In genomic region chr1:131902679-131903078, GRCm38 (mm10) we compare ENCODE assay signal across 27 mouse cellular contexts.
"Had no signal": no experiment of that assay in that cellular context is flagged by ENCODE, and none has a peak within 500 bp of the region (broad histone marks: within the 10 kb centered on the region; RNA-seq: fewer than 3 reads in every experiment).

No protein-coding gene starts in this region.

- H3K4me1 ChIP-seq: embryonic facial prominence, embryonic 10.5 days; embryonic facial prominence, embryonic 12.5 days; embryonic facial prominence, embryonic 13.5 days; embryonic facial prominence, embryonic 15.5 days; forebrain, embryonic 10.5 days; forebrain, embryonic 12.5 days; forebrain, embryonic 13.5 days; forebrain, embryonic 15.5 days had no signal

- H3K9ac ChIP-seq: embryonic facial prominence, embryonic 12.5 days; embryonic facial prominence, embryonic 13.5 days; embryonic facial prominence, embryonic 15.5 days; forebrain, embryonic 12.5 days; forebrain, embryonic 13.5 days; forebrain, embryonic 15.5 days; forebrain, postnatal 0 days had no signal

- H3K36me3 ChIP-seq: embryonic facial prominence, embryonic 10.5 days; embryonic facial prominence, embryonic 12.5 days; embryonic facial prominence, embryonic 13.5 days; embryonic facial prominence, embryonic 15.5 days; forebrain, embryonic 10.5 days; forebrain, embryonic 12.5 days; forebrain, embryonic 15.5 days had no signal

- H3K4me2 ChIP-seq: embryonic facial prominence, embryonic 12.5 days; embryonic facial prominence, embryonic 13.5 days; embryonic facial prominence, embryonic 15.5 days; forebrain, embryonic 12.5 days; forebrain, embryonic 13.5 days; forebrain, embryonic 15.5 days had no signal

- DNase-seq: cerebellum, adult 9-10 months; cerebellum, adult 9-11 months; cerebellum, postnatal 10 days; cerebellum, postnatal 14 days; cerebellum, postnatal 25 days; cerebellum, postnatal 36 days; embryo, embryonic 11 days; forebrain, postnatal 0 days; gastrocnemius, adult 2 months; gastrocnemius, postnatal 10 days; gastrocnemius, postnatal 14 days; gastrocnemius, postnatal 25 days; gastrocnemius, postnatal 36 days; heart, adult 11 months; heart, adult 18-20 months; heart, adult 2 months had no signal

- H3K27ac ChIP-seq: embryonic facial prominence, embryonic 10.5 days; embryonic facial prominence, embryonic 12.5 days; embryonic facial prominence, embryonic 13.5 days; embryonic facial prominence, embryonic 15.5 days; forebrain, embryonic 10.5 days; forebrain, embryonic 12.5 days; forebrain, embryonic 13.5 days; forebrain, embryonic 15.5 days; gastrocnemius, adult 2 months; heart, adult 2 months had no signal

- ATAC-seq: forebrain, embryonic 13.5 days; forebrain, embryonic 14.5 days; forebrain, embryonic 15.5 days; forebrain, embryonic 16.5 days; forebrain, postnatal 0 days had no signal

- H3K4me3 ChIP-seq: embryonic facial prominence, embryonic 10.5 days; embryonic facial prominence, embryonic 12.5 days; embryonic facial prominence, embryonic 13.5 days; embryonic facial prominence, embryonic 15.5 days; erythroblast, embryonic 14.5 days; forebrain, embryonic 10.5 days; forebrain, embryonic 12.5 days; forebrain, embryonic 13.5 days; forebrain, embryonic 15.5 days; gastrocnemius, adult 2 months; heart, adult 2 months had no signal

- H3K9me3 ChIP-seq: embryonic facial prominence, embryonic 10.5 days; embryonic facial prominence, embryonic 12.5 days; embryonic facial prominence, embryonic 13.5 days; embryonic facial prominence, embryonic 15.5 days; forebrain, embryonic 10.5 days; forebrain, embryonic 12.5 days; forebrain, embryonic 13.5 days; forebrain, embryonic 15.5 days had no signal
